Mouse (Mus musculus) midbrain, embryonic 13.5 days (tissue): Measurements from ENCODE around the gene 4931422A03Rik. TPM values are rescaled to one million over a fixed set of nuclear protein-coding genes. Genes with fewer than 3 reads are reported as not detected.
"Not testable (repeated sequence)": the region's sequence is repeated elsewhere in the genome, so short reads cannot be mapped to it uniquely, and the experiment has no call there.

Experiments
- ATAC-seq: fragments of 200-750 bp; cut with Nextera tagmentation; 2 replicates; pipeline ENCODE4 v1.8.0; 2017; ENCODE audit warnings: mild to moderate bottlenecking, moderate TSS enrichment, moderate library complexity
- H3K27ac ChIP-seq: fragments of 300-500 bp; sonication (generic); 2 replicates; pipeline ENCODE4 v1.5.1; 2015; ENCODE audit warnings: inconsistent platforms, mild to moderate bottlenecking, moderate library complexity
- H3K27me3 ChIP-seq: fragments of 300-500 bp; sonication (generic); 2 replicates; pipeline ENCODE4 v1.6.1; 2015; ENCODE audit warnings: mild to moderate bottlenecking, inconsistent platforms
- H3K36me3 ChIP-seq: fragments of 300-500 bp; sonication (generic); 2 replicates; pipeline ENCODE4 v1.6.1; 2015; ENCODE audit warnings: mild to moderate bottlenecking, inconsistent platforms
- H3K4me1 ChIP-seq: fragments of 300-500 bp; sonication (generic); replicated peaks from 2 replicates; pipeline ENCODE4 v1.6.1; 2015; ENCODE audit warnings: inconsistent platforms
- H3K4me2 ChIP-seq: fragments of 300-500 bp; sonication (generic); replicated peaks from 2 replicates; pipeline ENCODE4 v1.6.1; 2015; ENCODE audit warnings: moderate library complexity, mild to moderate bottlenecking, inconsistent platforms
- H3K4me3 ChIP-seq: fragments of 300-500 bp; sonication (generic); replicated peaks from 2 replicates; pipeline ENCODE4 v1.5.1; 2015; ENCODE audit warnings: mild to moderate bottlenecking, inconsistent platforms
- H3K9ac ChIP-seq: fragments of 300-500 bp; sonication (generic); replicated peaks from 2 replicates; pipeline ENCODE4 v1.6.1; 2015; ENCODE audit warnings: mild to moderate bottlenecking, inconsistent platforms
- H3K9me3 ChIP-seq: fragments of 300-500 bp; sonication (generic); 2 replicates; pipeline ENCODE4 v1.6.1; 2016; ENCODE audit warnings: mild to moderate bottlenecking, inconsistent platforms
- WGBS: fragments of 180-500 bp; shearing (Covaris S2); methylation state at CpG from one replicate; pipeline ENCODE4 v1.1.7; 2015; 5-methylcytosine and 5-hydroxymethylcytosine counted together
- polyA plus RNA-seq: library from polyadenylated mRNA; unstranded; fragments of >200 nt; fragmentation: Nextera tagmentation; extraction: Ambion mirVana; gene quantifications from 2 replicates; pipeline ENCODE4 v1.2.1, GENCODE M21; 2015

4931422A03Rik gene
- 1.8 and 2.5 TPM in 2 replicates for polyA plus RNA-seq

- ATAC-seq: peak; percentile 9; the same call in 1 of the 2 replicates
- peak within 1 kb of the TSS; percentile 56 for H3K27ac ChIP-seq
- H3K4me1 ChIP-seq: peaks cover 26% of the 10 kb centered on the region
- H3K36me3 ChIP-seq: peaks cover 7% of the 10 kb centered on the region; the same call in 1 of the 2 replicates
- H3K9ac ChIP-seq: peak within 1 kb of the TSS; percentile 87
- no peaks in the 10 kb centered on the region for H3K9me3 ChIP-seq
- H3K4me2 ChIP-seq: peak within 1 kb of the TSS; percentile 74
- no peaks in the 10 kb centered on the region for H3K27me3 ChIP-seq
- peak within 1 kb of the TSS; percentile 84 for H3K4me3 ChIP-seq
- WGBS: 1% methylated on average over 32 of the region's 32 CpGs
Observed at GRCm38 (mm10) chr2:104028139-104028723, at the start of gene 4931422A03Rik. TSS of gene 4931422A03Rik (minus strand) at chr2:104028361.

DNA sequence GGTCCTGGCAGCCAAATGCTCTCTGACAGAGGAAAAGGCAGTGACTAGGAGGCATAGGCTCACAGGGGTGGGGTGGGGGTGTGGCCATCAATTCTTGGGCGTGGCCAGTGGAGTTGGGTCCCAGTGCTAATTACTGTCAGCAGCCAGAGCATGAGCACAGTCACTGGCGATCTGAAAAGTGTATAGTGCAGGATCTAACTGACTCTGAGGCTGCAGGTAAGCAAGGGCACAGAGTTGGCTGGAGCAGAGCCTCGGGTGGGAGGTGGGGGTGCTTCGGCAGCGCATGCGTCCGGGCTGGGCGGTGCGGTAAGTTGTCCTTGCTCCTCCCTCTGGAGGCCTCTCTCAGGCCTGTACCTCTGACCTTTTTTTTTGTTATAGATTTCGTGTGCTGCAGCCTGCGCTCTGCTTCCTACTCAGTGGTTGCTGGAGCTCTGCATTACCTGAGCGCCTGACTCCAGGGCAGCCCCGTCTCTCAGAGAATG, 41.6 kb upstream of the 4931422A03Rik start, which contains the start of gene Cd59b:
Gene Cd59b, plus strand, starts transcription at position 146 of the 482 bp plus-strand sequence.
- WGBS: 6% methylated on average over 13 of the region's 13 CpGs
- H3K9me3 ChIP-seq: no peaks in the 10 kb centered on the region
- peak within 1 kb of the TSS; percentile 58 for H3K4me2 ChIP-seq
- H3K4me1 ChIP-seq: peaks cover 8% of the 10 kb centered on the region
- peak within 1 kb of the TSS; percentile 36; the same call in 1 of the 2 replicates for H3K9ac ChIP-seq
- peak within 1 kb of the TSS; percentile 39 for H3K4me3 ChIP-seq
- no peak within 1 kb of the TSS for H3K27ac ChIP-seq
- H3K36me3 ChIP-seq: no peaks in the 10 kb centered on the region
- H3K27me3 ChIP-seq: no peaks in the 10 kb centered on the region
- peak; percentile 91 for ATAC-seq

GRCm38 (mm10) chr2:104068450-104068849, 40.3 kb upstream of the 4931422A03Rik start, which contains the start of gene Gm10799:
TSS of gene Gm10799 (minus strand) at chr2:104068550.
- not testable (repeated sequence) for H3K9ac ChIP-seq, ATAC-seq, H3K27ac ChIP-seq, H3K9me3 ChIP-seq, H3K27me3 ChIP-seq, H3K36me3 ChIP-seq, H3K4me1 ChIP-seq, H3K4me2 ChIP-seq, H3K4me3 ChIP-seq
- WGBS: 88% methylated on average over 7 of the region's 7 CpGs

- not testable (repeated sequence) for H3K4me3 ChIP-seq, H3K4me2 ChIP-seq, H3K4me1 ChIP-seq, H3K9ac ChIP-seq, H3K27ac ChIP-seq, H3K27me3 ChIP-seq, H3K9me3 ChIP-seq, ATAC-seq
- WGBS: 93% methylated on average over 5 of the region's 6 CpGs
- H3K36me3 ChIP-seq: peaks cover 17% of the 10 kb centered on the region
Observed at GRCm38 (mm10) chr2:104065526-104065925, 37.4 kb upstream of the 4931422A03Rik start, which contains the start of gene Gm10912. TSS of gene Gm10912 (plus strand) at chr2:104065826.

GRCm38 (mm10) chr2:104064152-104064551, 36.0 kb upstream of the 4931422A03Rik start:
- Histone ChIP-seq H3K4me1 (no peaks in the 10 kb centered on the region), H3K4me2 (no peak overlapping the region), H3K27ac (no peak overlapping the region), H3K9me3 (no peaks in the 10 kb centered on the region), H3K36me3 (peaks cover 24% of the 10 kb centered on the region), H3K9ac (no peak overlapping the region), H3K27me3 (no peaks in the 10 kb centered on the region), H3K4me3 (no peak overlapping the region)
- ATAC-seq: no peak
- WGBS: 93% methylated on average over 2 of the region's 2 CpGs

DNA sequence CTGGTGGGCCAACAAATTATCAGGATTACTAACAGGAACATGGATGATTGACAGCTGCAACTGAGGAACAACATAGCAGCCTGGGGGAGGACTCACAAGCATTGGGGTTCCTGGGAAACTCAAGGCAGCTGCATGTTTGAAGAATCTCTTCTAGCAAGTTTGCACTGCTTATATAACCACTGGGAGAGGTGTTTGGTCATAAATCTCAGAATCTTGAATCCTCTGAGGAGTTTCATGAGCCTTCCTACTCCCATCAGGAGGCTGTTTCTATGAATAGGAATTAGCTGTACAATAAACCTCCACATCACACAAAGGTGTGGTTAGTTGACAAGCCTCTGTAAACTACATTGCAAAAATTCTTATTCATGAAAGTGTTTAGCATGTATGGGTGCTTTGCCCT, 34.5 kb upstream of the 4931422A03Rik start:
- Histone ChIP-seq H3K4me3 (no peak overlapping the region), H3K27me3 (no peaks in the 10 kb centered on the region), H3K9me3 (no peaks in the 10 kb centered on the region), H3K36me3 (peaks cover 32% of the 10 kb centered on the region), H3K4me1 (no peaks in the 10 kb centered on the region), H3K27ac (no peak overlapping the region), H3K4me2 (no peak overlapping the region), H3K9ac (no peak overlapping the region)
- no peak for ATAC-seq

- Histone ChIP-seq H3K9me3 (no peaks in the 10 kb centered on the region), H3K4me1 (no peaks in the 10 kb centered on the region), H3K27ac (no peak overlapping the region), H3K4me3 (no peak overlapping the region), H3K4me2 (no peak overlapping the region), H3K9ac (no peak overlapping the region), H3K27me3 (no peaks in the 10 kb centered on the region), H3K36me3 (peaks cover 32% of the 10 kb centered on the region)
- 97% methylated on average over 6 of the region's 6 CpGs for WGBS
- ATAC-seq: no peak
Observed at GRCm38 (mm10) chr2:104060996-104061395, 32.8 kb upstream of the 4931422A03Rik start.

- no peak for ATAC-seq
- no peaks in the 10 kb centered on the region for H3K9me3 ChIP-seq
- 92% methylated on average over 10 of the region's 10 CpGs for WGBS
Observed at GRCm38 (mm10) chr2:104059786-104060185, 31.6 kb upstream of the 4931422A03Rik start.

DNA sequence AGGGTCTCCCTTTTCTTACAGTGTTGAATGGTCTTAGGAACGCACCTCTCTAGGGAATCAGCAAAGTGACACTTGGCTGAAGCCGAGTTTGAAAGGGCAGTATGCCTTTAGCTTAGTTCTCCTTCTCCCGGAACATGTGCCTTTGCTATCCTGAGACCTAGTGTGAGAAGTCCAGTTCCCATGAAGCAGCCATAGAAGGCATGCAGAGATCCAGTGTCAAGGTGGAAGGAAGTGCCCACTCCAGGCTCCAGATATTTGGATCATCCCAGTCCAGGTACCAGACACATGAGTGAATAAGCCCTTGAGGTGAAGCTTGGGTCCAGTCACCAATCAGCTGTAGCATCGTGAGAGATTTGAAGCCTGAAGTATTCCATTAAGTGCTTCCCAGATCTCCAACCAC, 30.8 kb upstream of the 4931422A03Rik start:
- no peak overlapping the region for H3K9ac ChIP-seq
- H3K9me3 ChIP-seq: no peaks in the 10 kb centered on the region
- no peaks in the 10 kb centered on the region for H3K4me1 ChIP-seq
- H3K27me3 ChIP-seq: no peaks in the 10 kb centered on the region
- no peak overlapping the region for H3K27ac ChIP-seq
- H3K4me2 ChIP-seq: no peak overlapping the region
- no peak overlapping the region for H3K4me3 ChIP-seq
- no peak for ATAC-seq
- H3K36me3 ChIP-seq: peaks cover 47% of the 10 kb centered on the region
- WGBS: 91% methylated on average over 4 of the region's 4 CpGs

More at GRCm38 (mm10) chr2:104059786-104060185, 31.6 kb upstream of the 4931422A03Rik start:
- Histone ChIP-seq H3K36me3 (peaks cover 39% of the 10 kb centered on the region), H3K4me3 (no peak overlapping the region), H3K4me2 (no peak overlapping the region), H3K4me1 (no peaks in the 10 kb centered on the region), H3K9ac (no peak overlapping the region), H3K27me3 (no peaks in the 10 kb centered on the region), H3K27ac (no peak overlapping the region)

DNA sequence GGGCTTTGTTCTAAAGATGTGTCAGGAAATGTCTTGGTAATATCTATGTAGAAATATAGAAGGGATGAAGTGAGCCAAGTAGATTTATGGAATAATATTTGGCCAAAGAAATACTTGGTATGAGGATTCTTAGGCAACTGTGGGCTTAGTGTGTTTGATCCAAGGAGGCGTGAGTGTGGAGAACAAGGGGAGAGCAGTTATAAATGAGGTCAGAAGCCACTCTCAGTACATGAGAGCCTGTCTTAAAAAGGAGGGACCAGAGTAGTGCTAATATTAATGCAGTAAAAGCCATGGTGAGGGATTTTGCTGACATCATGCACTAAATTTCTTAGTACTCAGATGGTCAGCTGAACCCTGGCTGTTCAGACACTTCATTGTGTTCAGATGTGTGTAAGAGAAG, 30.2 kb upstream of the 4931422A03Rik start:
- Histone ChIP-seq H3K9me3 (no peaks in the 10 kb centered on the region), H3K4me2 (no peak overlapping the region), H3K9ac (no peak overlapping the region), H3K4me3 (no peak overlapping the region), H3K27me3 (no peaks in the 10 kb centered on the region), H3K4me1 (no peaks in the 10 kb centered on the region), H3K36me3 (peaks cover 51% of the 10 kb centered on the region), H3K27ac (no peak overlapping the region)
- WGBS: 94% methylated on average over 1 of the region's 1 CpGs
- ATAC-seq: no peak

DNA sequence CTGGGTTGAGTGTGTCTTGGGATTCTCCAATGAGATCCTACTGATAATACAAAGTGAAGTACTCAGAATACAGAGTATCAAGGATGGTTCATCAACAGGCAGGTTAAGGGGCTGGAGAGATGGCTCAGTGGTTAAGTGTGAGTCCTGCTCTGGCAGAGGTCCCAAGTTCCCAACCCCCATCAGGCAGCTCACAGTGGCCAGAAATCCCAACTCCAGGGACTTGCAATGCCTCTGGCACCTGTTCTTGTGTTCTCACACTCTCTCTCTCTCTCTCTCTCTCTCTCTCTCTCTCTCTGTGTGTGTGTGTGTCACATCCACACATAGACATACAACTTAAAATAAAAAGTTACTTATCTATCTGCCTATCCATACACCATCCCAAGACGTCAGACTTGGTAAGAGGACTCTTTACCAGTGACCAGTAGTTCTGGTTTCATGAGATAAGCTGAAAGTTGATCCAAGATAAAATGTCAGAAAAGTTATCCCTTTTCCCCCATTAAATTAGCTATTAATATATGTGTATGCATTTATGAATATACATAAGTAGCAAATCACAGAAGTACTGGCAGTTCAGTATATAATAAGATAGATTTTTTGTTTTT, 16.4 kb upstream of the 4931422A03Rik start:
- no peaks in the 10 kb centered on the region for H3K4me1 ChIP-seq
- no peak overlapping the region for H3K27ac ChIP-seq
- H3K4me2 ChIP-seq: no peak overlapping the region
- WGBS: 80% methylated on average over 1 of the region's 1 CpGs
- H3K27me3 ChIP-seq: no peaks in the 10 kb centered on the region
- no peak overlapping the region for H3K4me3 ChIP-seq
- ATAC-seq: no peak
- peaks cover 29% of the 10 kb centered on the region for H3K36me3 ChIP-seq
- H3K9ac ChIP-seq: no peak overlapping the region
- no peaks in the 10 kb centered on the region for H3K9me3 ChIP-seq

- 62% methylated on average over 5 of the region's 5 CpGs for WGBS
- no peak overlapping the region for H3K9ac ChIP-seq
- no peaks in the 10 kb centered on the region for H3K9me3 ChIP-seq
- no peaks in the 10 kb centered on the region for H3K27me3 ChIP-seq
- no peaks in the 10 kb centered on the region for H3K4me1 ChIP-seq
- no peak for ATAC-seq
- no peak overlapping the region for H3K27ac ChIP-seq
- peaks cover 32% of the 10 kb centered on the region for H3K36me3 ChIP-seq
- H3K4me2 ChIP-seq: no peak overlapping the region
- H3K4me3 ChIP-seq: no peak overlapping the region
Observed at GRCm38 (mm10) chr2:104043624-104044478, 15.7 kb upstream of the 4931422A03Rik start.
